Mouse (Mus musculus) R1 (cell line): ENCODE measurements at regions not wholly inside any gene's neighbourhood (a gene's known extent, or its start where the extent isn't known, plus 50 kb on each side); places are given as distances from the start of the nearest gene placed in this dataset.

Experiments used
- DNase-seq: peaks from one replicate; pipeline ENCODE4 v3.0.0-alpha.2; 2018; ENCODE audit warnings: low read depth, low spot score

DNA sequence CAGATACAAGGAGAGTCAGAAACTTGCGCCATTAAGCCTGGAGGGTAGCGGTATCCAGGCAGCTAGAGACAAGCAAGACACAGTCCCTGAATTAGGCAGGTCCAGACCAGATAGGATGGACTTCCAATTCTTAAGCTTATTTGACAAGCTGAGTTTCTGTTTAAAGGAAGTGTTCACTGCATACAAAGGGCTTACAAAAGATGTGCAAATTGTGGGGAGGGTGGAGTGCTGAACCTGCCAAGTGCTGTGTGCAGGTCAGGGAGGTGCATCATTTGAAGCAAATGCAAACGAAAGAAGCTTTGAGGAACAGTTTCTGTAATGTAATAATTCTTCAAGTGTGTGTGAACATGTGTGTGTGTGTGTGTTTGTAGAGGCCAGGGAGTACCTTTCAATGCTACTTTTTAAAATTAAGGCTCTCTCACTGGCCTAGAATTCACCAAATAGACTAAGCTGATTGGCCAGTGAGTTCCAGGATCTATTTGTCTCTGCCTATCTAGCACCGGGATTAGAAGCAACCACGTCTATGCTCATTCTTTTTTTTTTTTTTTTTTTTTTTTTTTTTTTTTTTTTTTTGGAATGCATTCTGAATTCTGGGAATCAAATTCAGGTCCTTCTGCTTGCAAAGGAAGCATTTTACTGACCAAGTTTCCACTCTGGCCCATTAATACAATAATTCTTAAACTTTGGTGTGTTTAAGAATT, 74.6 kb upstream of the Gm4894 start:
- peak; percentile 59 for DNase-seq

GRCm38 (mm10) chr9:49178561-49178960, 71.8 kb upstream of the Gm4894 start:
- DNase-seq, result no peak

- no peak for DNase-seq
Observed at GRCm38 (mm10) chr9:49184786-49185185, 65.5 kb upstream of the Gm4894 start.

DNA sequence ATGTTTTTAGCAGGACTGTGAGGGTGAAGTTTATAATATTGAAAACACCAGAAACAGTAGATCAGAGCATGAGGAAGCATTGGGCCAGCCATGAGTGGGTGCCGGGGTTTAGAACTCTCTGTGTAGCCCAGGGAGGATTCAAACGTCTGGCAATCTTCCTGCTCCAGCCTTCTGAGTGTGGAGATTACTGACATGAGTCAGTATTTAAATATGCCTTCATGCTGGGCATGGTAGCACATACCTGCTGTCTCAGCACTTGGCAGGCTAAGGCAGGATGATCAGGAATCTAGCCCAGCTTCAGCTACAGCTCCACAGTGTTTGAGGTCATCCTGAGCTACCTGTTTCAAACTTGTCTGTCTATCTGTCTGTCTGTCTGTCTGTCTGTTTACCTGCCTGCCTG, 60.9 kb upstream of the Gm4894 start:
- DNase-seq, result no peak

DNA sequence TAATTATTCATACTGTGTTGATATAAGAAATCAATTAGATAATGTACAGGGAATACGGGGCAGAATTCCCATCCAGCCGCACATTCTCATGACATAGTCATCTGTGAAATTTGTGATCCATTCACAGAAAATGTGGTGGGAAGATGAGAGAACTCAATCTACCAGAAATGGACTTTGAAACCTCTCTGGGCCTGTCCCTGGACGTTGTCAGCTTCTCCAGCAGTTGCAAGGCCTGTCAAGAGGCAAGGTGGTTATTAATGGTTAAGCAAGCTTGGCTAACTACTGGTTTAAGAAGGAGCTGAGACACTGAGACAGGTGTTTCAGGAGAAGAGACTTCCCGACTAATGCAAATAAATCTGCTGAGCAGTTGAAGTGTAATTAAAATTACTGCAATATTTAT, 57.6 kb upstream of the Gm4894 start:
- no peak for DNase-seq
